Mouse (Mus musculus) cortical plate, adult 2 months (tissue): ENCODE measurements at regions not wholly inside any gene's neighbourhood (a gene's known extent, or its start where the extent isn't known, plus 50 kb on each side); places are given as distances from the start of the nearest gene placed in this dataset.

Experiments
- CTCF ChIP-seq: fragments of 200-500 bp; IDR thresholded peaks from 2 replicates; pipeline ENCODE4 v1.5.1; 2011; ENCODE audit warnings: mild to moderate bottlenecking, control low read depth, low read length; ENCODE audit not compliant: insufficient read depth; ENCODE audit errors: extremely low read depth
- POLR2A ChIP-seq: fragments of 200-500 bp; IDR thresholded peaks from 2 replicates; pipeline ENCODE4 v1.6.1; 2011; ENCODE audit warnings: mild to moderate bottlenecking, low read length, control low read depth; ENCODE audit not compliant: insufficient read depth; ENCODE audit errors: extremely low read depth

GRCm38 (mm10) chr13:110570386-110570785 is 175.5 kb downstream of the Plk2 start:
- TF ChIP-seq POLR2A (no peak), CTCF (no peak)
